8 mouse cellular contexts compared by ENCODE assay signal in genomic region chr10:115097163-115097562, GRCm38 (mm10).
DNase-seq lines count a peak whose midpoint lies in the region; ATAC-seq and TF ChIP-seq lines count a peak whose summit lies in the region.

No protein-coding gene starts in this region.

- H3K9me3 ChIP-seq in heart, embryonic 10.5 days, result no peaks in the 10 kb centered on the region
- H3K9me3 ChIP-seq in forebrain, embryonic 16.5 days (ENCODE audit: control insufficient read depth, low read length), result no peaks in the 10 kb centered on the region
- no peaks in the 10 kb centered on the region for H3K9me3 ChIP-seq in intestine, postnatal 0 days (ENCODE audit: control insufficient read depth)
- H3K9me3 ChIP-seq in midbrain, embryonic 13.5 days, result no peaks in the 10 kb centered on the region

- 17% methylated on average over 5 of the region's 5 CpGs for WGBS in heart, embryonic 10.5 days
- WGBS in forebrain, embryonic 16.5 days, result 9% methylated on average over 5 of the region's 5 CpGs
- 15% methylated on average over 5 of the region's 5 CpGs for WGBS in intestine, postnatal 0 days
- WGBS in midbrain, embryonic 13.5 days, result 12% methylated on average over 5 of the region's 5 CpGs

- no peak overlapping the region for H3K4me3 ChIP-seq in heart, embryonic 10.5 days
- no peak overlapping the region for H3K4me3 ChIP-seq in forebrain, embryonic 16.5 days (replicated peaks; ENCODE audit: low read length)
- H3K4me3 ChIP-seq in intestine, postnatal 0 days (ENCODE audit: low read depth, low read length), result no peak overlapping the region
- H3K4me3 ChIP-seq in midbrain, embryonic 13.5 days (replicated peaks), result no peak overlapping the region

- peak; percentile 4 to 29 for DNase-seq in heart, adult 18-20 months
- no peak for DNase-seq in heart, embryonic 10.5 days (ENCODE audit: low spot score)
- peak; percentile 8 for DNase-seq in c-Kit-positive CD71-positive TER-119-positive erythroid progenitor cells, embryonic 14.5 days (ENCODE audit: low spot score)
- peak; percentile 10 to 80 for DNase-seq in left cerebral cortex, adult 9 months (ENCODE audit: low spot score in 2 of 2)
- no peak for DNase-seq in spleen, postnatal 36 days (ENCODE audit: low spot score in 2 of 2)

- H3K4me1 ChIP-seq in heart, embryonic 10.5 days, result no peaks in the 10 kb centered on the region
- no peaks in the 10 kb centered on the region for H3K4me1 ChIP-seq in forebrain, embryonic 16.5 days (replicated peaks; ENCODE audit: control insufficient read depth, insufficient read depth, low read length)
- no peaks in the 10 kb centered on the region for H3K4me1 ChIP-seq in intestine, postnatal 0 days (replicated peaks; ENCODE audit: control insufficient read depth, insufficient read depth, low read length)
- no peaks in the 10 kb centered on the region for H3K4me1 ChIP-seq in midbrain, embryonic 13.5 days (replicated peaks)

- no peak overlapping the region for H3K4me2 ChIP-seq in forebrain, embryonic 16.5 days (ENCODE audit: low read length)
- H3K4me2 ChIP-seq in intestine, postnatal 0 days (replicated peaks; ENCODE audit: low read depth), result no peak overlapping the region
- H3K4me2 ChIP-seq in midbrain, embryonic 13.5 days (replicated peaks), result no peak overlapping the region

- no peaks in the 10 kb centered on the region for H3K27me3 ChIP-seq in heart, embryonic 10.5 days (ENCODE audit: insufficient read depth, poor library complexity, severe bottlenecking)
- H3K27me3 ChIP-seq in forebrain, embryonic 16.5 days (replicated peaks; ENCODE audit: control insufficient read depth, insufficient read depth, low read length), result no peaks in the 10 kb centered on the region
- H3K27me3 ChIP-seq in intestine, postnatal 0 days (replicated peaks; ENCODE audit: control insufficient read depth, insufficient read depth, low read length), result no peaks in the 10 kb centered on the region
- no peaks in the 10 kb centered on the region for H3K27me3 ChIP-seq in midbrain, embryonic 13.5 days

- TF ChIP-seq CTCF in intestine, postnatal 0 days (IDR thresholded peaks at IDR 0.05; ENCODE audit: low read depth), result peak; percentile 84

- no peak overlapping the region for H3K9ac ChIP-seq in forebrain, embryonic 16.5 days (replicated peaks; ENCODE audit: low read depth, low read length)
- no peak overlapping the region for H3K9ac ChIP-seq in intestine, postnatal 0 days (ENCODE audit: low read depth, low read length)
- H3K9ac ChIP-seq in midbrain, embryonic 13.5 days (replicated peaks), result no peak overlapping the region

- ATAC-seq in forebrain, embryonic 16.5 days, result peak; percentile 92
- 0 out of 2 replicates have a peak, but pooled peaks have one; percentile 49 for ATAC-seq in intestine, postnatal 0 days
- peak; percentile 80 for ATAC-seq in midbrain, embryonic 13.5 days

- H3K36me3 ChIP-seq in heart, embryonic 10.5 days, result no peaks in the 10 kb centered on the region
- H3K36me3 ChIP-seq in forebrain, embryonic 16.5 days (ENCODE audit: control insufficient read depth, insufficient read depth), result no peaks in the 10 kb centered on the region
- no peaks in the 10 kb centered on the region for H3K36me3 ChIP-seq in intestine, postnatal 0 days (ENCODE audit: control insufficient read depth, insufficient read depth)
- H3K36me3 ChIP-seq in midbrain, embryonic 13.5 days, result no peaks in the 10 kb centered on the region

- no peak overlapping the region for H3K27ac ChIP-seq in heart, embryonic 10.5 days
- no peak overlapping the region for H3K27ac ChIP-seq in forebrain, embryonic 16.5 days (ENCODE audit: low read length)
- no peak overlapping the region for H3K27ac ChIP-seq in intestine, postnatal 0 days (ENCODE audit: low read depth, low read length)
- no peak overlapping the region for H3K27ac ChIP-seq in midbrain, embryonic 13.5 days

Comparison
In these comparisons a context has a peak if more than half of its experiments do, and no peak if none do; other contexts are left out.
1. DNase-seq: peak in heart, adult 18-20 months (2 of 2), c-Kit-positive CD71-positive TER-119-positive erythroid progenitor cells, embryonic 14.5 days (single experiment) and left cerebral cortex, adult 9 months (2 of 2); none in heart, embryonic 10.5 days (single experiment) and spleen, postnatal 36 days (0 of 2).
2. Peak in every context shown above with its lines, with median percentiles within 50 percentile points of each other: ATAC-seq.